Mouse (Mus musculus): ENCODE data around the gene Narfl. TPM values are rescaled to one million over a fixed set of nuclear protein-coding genes. Genes with fewer than 3 reads are reported as not detected.
"Not testable (repeated sequence)": the region's sequence is repeated elsewhere in the genome, so short reads cannot be mapped to it uniquely, and the experiment has no call there.

The Narfl gene
- polyA plus RNA-seq, 1 experiment from 2014 or later: 27.8 TPM

- H3K9me3 ChIP-seq (ENCODE audit: control insufficient read depth, low read length); H3K4me3 ChIP-seq (ENCODE audit: low read length); H3K4me1 ChIP-seq (replicated peaks; ENCODE audit: control insufficient read depth, insufficient read depth, low read length); H3K27me3 ChIP-seq (ENCODE audit: control insufficient read depth, insufficient read depth, low read depth, low read length); H3K9ac ChIP-seq (ENCODE audit: low read length); H3K36me3 ChIP-seq (ENCODE audit: control insufficient read depth, insufficient read depth, low read length); ATAC-seq (ENCODE audit: low read depth); H3K27ac ChIP-seq (ENCODE audit: low read length); H3K4me2 ChIP-seq (ENCODE audit: low read depth, low read length): not testable (repeated sequence)
- WGBS: 68% methylated on average over 12 of the region's 12 CpGs
Observed at GRCm38 (mm10) chr17:25741471-25741870, 32.1 kb upstream of the Narfl start.

GRCm38 (mm10) chr17:25743831-25744230, 29.7 kb upstream of the Narfl start:
- Histone ChIP-seq H3K4me3 (ENCODE audit: low read length) (no peak overlapping the region), H3K9me3 (ENCODE audit: control insufficient read depth, low read length) (no peaks in the 10 kb centered on the region), H3K9ac (ENCODE audit: low read length) (no peak overlapping the region), H3K4me2 (ENCODE audit: low read depth, low read length) (no peak overlapping the region), H3K36me3 (ENCODE audit: control insufficient read depth, insufficient read depth, low read length) (no peaks in the 10 kb centered on the region), H3K27me3 (ENCODE audit: control insufficient read depth, insufficient read depth, low read depth, low read length) (no peaks in the 10 kb centered on the region), H3K27ac (ENCODE audit: low read length) (no peak overlapping the region), H3K4me1 (replicated peaks; ENCODE audit: control insufficient read depth, insufficient read depth, low read length) (no peaks in the 10 kb centered on the region)
- no peak for ATAC-seq (ENCODE audit: low read depth)
- 83% methylated on average over 9 of the region's 9 CpGs for WGBS

DNA sequence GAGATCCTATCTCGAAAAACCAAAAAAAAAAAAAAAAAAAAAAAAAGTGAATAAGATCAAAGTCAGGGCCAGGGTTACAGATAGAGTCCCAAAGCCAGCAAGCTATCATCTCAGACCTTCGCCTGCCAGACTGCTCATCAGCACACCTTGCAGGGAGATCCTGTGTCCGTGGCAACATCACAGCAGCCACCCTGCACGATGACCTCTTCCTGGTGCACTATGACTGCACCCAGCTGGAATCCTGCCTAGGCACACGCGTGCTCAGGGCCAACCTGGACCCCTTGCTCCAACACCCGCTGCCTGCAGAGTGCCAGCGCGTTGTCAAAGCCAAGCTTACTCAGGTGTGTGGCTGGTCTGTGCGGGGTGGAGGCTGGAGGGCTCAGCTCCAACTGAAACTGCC, 29.3 kb upstream of the Narfl start:
- Histone ChIP-seq H3K9me3 (ENCODE audit: control insufficient read depth, low read length) (no peaks in the 10 kb centered on the region), H3K4me1 (replicated peaks; ENCODE audit: control insufficient read depth, insufficient read depth, low read length) (no peaks in the 10 kb centered on the region), H3K4me2 (ENCODE audit: low read depth, low read length) (no peak overlapping the region), H3K36me3 (ENCODE audit: control insufficient read depth, insufficient read depth, low read length) (no peaks in the 10 kb centered on the region), H3K4me3 (ENCODE audit: low read length) (no peak overlapping the region), H3K27ac (ENCODE audit: low read length) (no peak overlapping the region), H3K9ac (ENCODE audit: low read length) (no peak overlapping the region), H3K27me3 (ENCODE audit: control insufficient read depth, insufficient read depth, low read depth, low read length) (no peaks in the 10 kb centered on the region)
- WGBS: 62% methylated on average over 10 of the region's 10 CpGs
- no peak for ATAC-seq (ENCODE audit: low read depth)

DNA sequence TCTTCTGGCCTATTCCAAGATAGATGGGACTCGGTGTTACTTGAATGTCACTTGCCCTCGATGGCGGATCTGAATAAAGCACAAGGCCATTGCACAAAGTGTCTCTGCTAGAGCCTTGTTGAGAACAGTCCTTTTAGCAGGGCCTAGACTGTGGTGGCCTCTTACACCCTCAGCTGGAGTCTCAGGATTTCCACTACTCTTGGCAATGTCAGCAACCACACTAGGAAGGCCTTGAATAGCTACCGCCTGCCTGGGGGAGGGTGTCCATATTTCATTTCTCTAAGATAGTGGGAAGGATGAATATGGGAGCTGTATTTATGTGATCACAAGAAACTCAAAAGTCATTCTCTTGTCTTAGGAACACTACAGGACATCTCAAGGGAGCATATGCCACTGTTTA, 25.3 kb upstream of the Narfl start:
- Histone ChIP-seq H3K4me3 (ENCODE audit: low read length) (no peak overlapping the region), H3K27ac (ENCODE audit: low read length) (peak overlapping the region; percentile 37; the same call in 1 of the 2 replicates), H3K9ac (ENCODE audit: low read length) (no peak overlapping the region), H3K36me3 (ENCODE audit: control insufficient read depth, insufficient read depth, low read length) (no peaks in the 10 kb centered on the region), H3K4me1 (replicated peaks; ENCODE audit: control insufficient read depth, insufficient read depth, low read length) (peaks cover 7% of the 10 kb centered on the region), H3K27me3 (ENCODE audit: control insufficient read depth, insufficient read depth, low read depth, low read length) (no peaks in the 10 kb centered on the region), H3K4me2 (ENCODE audit: low read depth, low read length) (no peak overlapping the region), H3K9me3 (ENCODE audit: control insufficient read depth, low read length) (no peaks in the 10 kb centered on the region)
- no peak for ATAC-seq (ENCODE audit: low read depth)
- 88% methylated on average over 4 of the region's 4 CpGs for WGBS

DNA sequence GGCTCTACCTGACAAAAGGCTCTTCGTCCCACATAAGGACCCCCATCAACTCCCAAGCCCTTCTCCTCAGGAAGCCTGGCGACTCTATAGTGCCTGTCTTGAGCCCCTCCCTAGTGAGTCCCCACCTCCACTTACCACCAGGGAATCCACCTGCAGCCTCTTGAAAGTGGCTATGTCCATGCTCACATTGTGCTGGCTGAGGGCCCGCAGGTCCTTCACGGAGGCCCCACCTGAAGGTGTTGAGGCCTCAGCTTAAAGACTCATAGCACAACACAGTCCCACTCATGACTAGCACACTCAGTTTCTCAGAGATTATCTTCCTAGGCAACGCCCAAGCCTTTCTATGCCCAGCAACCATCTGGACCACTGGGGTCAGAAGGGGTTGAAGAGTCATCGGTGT, 24.3 kb upstream of the Narfl start:
- H3K36me3 ChIP-seq (ENCODE audit: control insufficient read depth, insufficient read depth, low read length): no peaks in the 10 kb centered on the region
- 64% methylated on average over 6 of the region's 6 CpGs for WGBS
- no peak overlapping the region for H3K27ac ChIP-seq (ENCODE audit: low read length)
- H3K4me2 ChIP-seq (ENCODE audit: low read depth, low read length): no peak overlapping the region
- peaks cover 7% of the 10 kb centered on the region for H3K4me1 ChIP-seq (replicated peaks; ENCODE audit: control insufficient read depth, insufficient read depth, low read length)
- no peaks in the 10 kb centered on the region for H3K27me3 ChIP-seq (ENCODE audit: control insufficient read depth, insufficient read depth, low read depth, low read length)
- H3K9ac ChIP-seq (ENCODE audit: low read length): no peak overlapping the region
- no peaks in the 10 kb centered on the region for H3K9me3 ChIP-seq (ENCODE audit: control insufficient read depth, low read length)
- ATAC-seq (ENCODE audit: low read depth): peak; percentile 58
- H3K4me3 ChIP-seq (ENCODE audit: low read length): no peak overlapping the region

GRCm38 (mm10) chr17:25751446-25751845, 22.1 kb upstream of the Narfl start:
- peaks cover 12% of the 10 kb centered on the region for H3K4me1 ChIP-seq (replicated peaks; ENCODE audit: control insufficient read depth, insufficient read depth, low read length)
- ATAC-seq (ENCODE audit: low read depth): peak; percentile 41; the same call in 1 of the 2 replicates
- WGBS: 8% methylated on average over 5 of the region's 5 CpGs

GRCm38 (mm10) chr17:25754241-25754640, 19.3 kb upstream of the Narfl start, which contains the start of gene Msln:
Gene Msln, minus strand, starts transcription at chr17:25754378.
- Histone ChIP-seq H3K27ac (ENCODE audit: low read length) (peak within 1 kb of the TSS; percentile 59), H3K36me3 (ENCODE audit: control insufficient read depth, insufficient read depth, low read length) (no peaks in the 10 kb centered on the region), H3K9me3 (ENCODE audit: control insufficient read depth, low read length) (no peaks in the 10 kb centered on the region), H3K27me3 (ENCODE audit: control insufficient read depth, insufficient read depth, low read depth, low read length) (no peaks in the 10 kb centered on the region), H3K9ac (ENCODE audit: low read length) (no peak within 1 kb of the TSS), H3K4me2 (ENCODE audit: low read depth, low read length) (no peak within 1 kb of the TSS), H3K4me3 (ENCODE audit: low read length) (no peak within 1 kb of the TSS), H3K4me1 (replicated peaks; ENCODE audit: control insufficient read depth, insufficient read depth, low read length) (peaks cover 13% of the 10 kb centered on the region)
- 74% methylated on average over 9 of the region's 9 CpGs for WGBS
- no peak for ATAC-seq (ENCODE audit: low read depth)

More at GRCm38 (mm10) chr17:25751446-25751845, 22.1 kb upstream of the Narfl start:
- Histone ChIP-seq H3K27ac (ENCODE audit: low read length) (peak overlapping the region; percentile 22; the same call in 1 of the 2 replicates), H3K9ac (ENCODE audit: low read length) (0 out of 2 replicates have a peak overlapping the region, but pooled peaks have one; percentile 24), H3K4me3 (ENCODE audit: low read length) (no peak overlapping the region), H3K27me3 (ENCODE audit: control insufficient read depth, insufficient read depth, low read depth, low read length) (no peaks in the 10 kb centered on the region), H3K36me3 (ENCODE audit: control insufficient read depth, insufficient read depth, low read length) (no peaks in the 10 kb centered on the region), H3K9me3 (ENCODE audit: control insufficient read depth, low read length) (no peaks in the 10 kb centered on the region), H3K4me2 (ENCODE audit: low read depth, low read length) (no peak overlapping the region)

GRCm38 (mm10) chr17:25755086-25755485, 18.5 kb upstream of the Narfl start:
- Histone ChIP-seq H3K9ac (ENCODE audit: low read length) (no peak overlapping the region), H3K27ac (ENCODE audit: low read length) (peak overlapping the region; percentile 59), H3K27me3 (ENCODE audit: control insufficient read depth, insufficient read depth, low read depth, low read length) (no peaks in the 10 kb centered on the region), H3K36me3 (ENCODE audit: control insufficient read depth, insufficient read depth, low read length) (no peaks in the 10 kb centered on the region), H3K4me1 (replicated peaks; ENCODE audit: control insufficient read depth, insufficient read depth, low read length) (peaks cover 13% of the 10 kb centered on the region), H3K9me3 (ENCODE audit: control insufficient read depth, low read length) (no peaks in the 10 kb centered on the region), H3K4me2 (ENCODE audit: low read depth, low read length) (no peak overlapping the region), H3K4me3 (ENCODE audit: low read length) (no peak overlapping the region)
- 63% methylated on average over 4 of the region's 4 CpGs for WGBS
- ATAC-seq (ENCODE audit: low read depth): no peak

DNA sequence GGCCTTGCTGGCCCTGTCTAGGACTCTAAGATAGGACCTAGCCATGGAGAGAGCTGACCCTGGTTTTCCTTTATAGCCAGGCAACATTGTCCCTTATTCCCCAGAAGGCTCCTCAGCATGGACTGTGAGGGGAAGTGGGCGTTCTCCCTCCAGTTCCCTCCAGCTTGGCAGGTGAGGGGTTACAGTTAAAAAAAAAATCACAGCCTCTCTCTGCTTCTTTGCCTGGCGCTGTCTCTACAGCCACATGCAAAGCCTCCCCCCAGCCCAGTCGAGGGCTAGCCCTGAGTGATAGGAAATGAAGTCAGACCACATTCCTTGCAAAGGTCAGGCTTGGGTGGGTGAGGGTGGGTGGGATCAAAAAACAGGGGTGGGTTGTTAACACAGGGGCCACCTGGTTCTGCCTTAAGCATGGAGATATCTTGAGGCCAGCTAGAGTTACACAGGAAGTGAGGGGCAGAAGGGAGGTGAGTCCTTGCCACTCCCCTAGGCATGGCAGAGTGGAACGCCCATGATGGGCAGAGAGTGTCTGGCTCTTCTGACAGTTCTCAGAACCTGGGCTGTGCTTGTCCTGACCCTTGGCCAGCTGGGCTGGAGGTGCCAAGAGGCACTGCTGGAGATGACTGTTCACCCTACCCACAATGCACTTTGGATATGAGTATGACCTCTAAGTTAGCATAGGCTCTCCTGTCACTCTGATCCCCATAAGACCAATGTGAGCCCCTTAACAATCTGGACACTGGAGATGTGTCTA, 17.8 kb upstream of the Narfl start:
- Histone ChIP-seq H3K36me3 (ENCODE audit: control insufficient read depth, insufficient read depth, low read length) (no peaks in the 10 kb centered on the region), H3K27me3 (ENCODE audit: control insufficient read depth, insufficient read depth, low read depth, low read length) (no peaks in the 10 kb centered on the region), H3K4me2 (ENCODE audit: low read depth, low read length) (no peak overlapping the region), H3K9me3 (ENCODE audit: control insufficient read depth, low read length) (no peaks in the 10 kb centered on the region), H3K9ac (ENCODE audit: low read length) (peak overlapping the region; percentile 24; the same call in 1 of the 2 replicates), H3K27ac (ENCODE audit: low read length) (peak overlapping the region; percentile 86), H3K4me3 (ENCODE audit: low read length) (no peak overlapping the region), H3K4me1 (replicated peaks; ENCODE audit: control insufficient read depth, insufficient read depth, low read length) (peaks cover 13% of the 10 kb centered on the region)
- ATAC-seq (ENCODE audit: low read depth): peak; percentile 67
- WGBS: 12% methylated on average over 4 of the region's 4 CpGs
